Mouse (Mus musculus) layer of hippocampus, adult 18-20 months (tissue): ENCODE measurements around the gene Shpk. TPM values are rescaled to one million over a fixed set of nuclear protein-coding genes. Genes with fewer than 3 reads are reported as not detected.

Experiments
- DNase-seq, 2 experiments: peaks; one replicate each; pipeline ENCODE4 v3.0.0; 2022; ENCODE audit warnings: low spot score in 2 of 2
- long read RNA-seq: library from polyadenylated mRNA; stranded (forward); transcript quantifications from one replicate; pipeline ENCODE4 v2.0.0, GENCODE M21; 2021
- total RNA-seq, 2 experiments: library from RNA; stranded (reverse); gene quantifications; 2 replicates each; pipeline ENCODE4 v1.2.3; 2021

The Shpk gene
- total RNA-seq: 1 to 10 TPM; 3.7 to 4.0 TPM
- long read RNA-seq, partial matches to known transcripts: 0 of 4 reads
- long read RNA-seq, other reads (novel, unspliced or antisense): 0 of 4 reads

DNA sequence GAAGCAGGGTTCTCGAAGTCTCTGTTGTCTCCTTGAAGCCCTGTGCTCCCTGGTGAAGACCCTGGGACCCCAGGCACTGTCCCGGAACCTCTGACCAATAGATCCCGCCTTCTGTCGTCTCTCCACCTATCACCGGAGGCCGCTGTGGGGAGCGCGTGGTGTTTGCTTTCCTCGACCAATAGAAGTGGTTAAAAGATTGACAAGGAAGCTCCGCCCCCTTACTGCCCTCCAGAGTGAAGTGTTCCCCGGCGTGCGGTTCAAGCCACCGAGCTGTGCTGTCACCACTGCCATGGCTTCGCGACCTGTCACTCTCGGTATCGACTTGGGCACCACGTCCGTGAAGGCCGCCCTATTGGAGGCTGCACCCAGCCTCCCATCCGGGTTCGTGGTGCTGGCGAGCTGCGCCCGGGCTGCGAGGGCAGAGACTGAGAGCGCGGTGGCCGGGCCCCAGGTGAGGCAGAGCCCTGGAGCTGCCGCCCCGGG lies at the start of gene Shpk:
Gene Shpk, plus strand, starts transcription at position 231 of the 483 bp plus-strand sequence.
- peak; percentile 94 to 98 for DNase-seq

DNA sequence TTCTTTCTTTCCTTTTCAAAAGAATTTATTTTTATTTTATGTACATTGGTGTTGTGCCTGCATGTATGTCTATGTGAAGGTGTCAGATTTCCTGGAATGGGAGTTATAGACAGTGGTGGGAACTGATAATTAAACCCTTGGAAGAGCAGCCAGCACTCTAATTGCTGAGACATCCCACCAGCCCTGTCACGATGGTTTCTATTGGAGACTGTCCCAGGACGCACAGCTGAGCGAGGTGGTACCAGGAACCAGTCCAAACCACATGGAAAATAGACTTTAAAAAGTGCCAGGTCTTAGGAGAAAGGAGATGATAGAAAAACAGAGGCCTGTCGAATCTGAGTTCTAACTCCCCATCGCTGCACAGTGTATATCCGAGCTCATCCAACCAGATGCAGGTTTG lies 44.2 kb upstream of the Shpk start:
- DNase-seq: peak; percentile 33 to 61

DNA sequence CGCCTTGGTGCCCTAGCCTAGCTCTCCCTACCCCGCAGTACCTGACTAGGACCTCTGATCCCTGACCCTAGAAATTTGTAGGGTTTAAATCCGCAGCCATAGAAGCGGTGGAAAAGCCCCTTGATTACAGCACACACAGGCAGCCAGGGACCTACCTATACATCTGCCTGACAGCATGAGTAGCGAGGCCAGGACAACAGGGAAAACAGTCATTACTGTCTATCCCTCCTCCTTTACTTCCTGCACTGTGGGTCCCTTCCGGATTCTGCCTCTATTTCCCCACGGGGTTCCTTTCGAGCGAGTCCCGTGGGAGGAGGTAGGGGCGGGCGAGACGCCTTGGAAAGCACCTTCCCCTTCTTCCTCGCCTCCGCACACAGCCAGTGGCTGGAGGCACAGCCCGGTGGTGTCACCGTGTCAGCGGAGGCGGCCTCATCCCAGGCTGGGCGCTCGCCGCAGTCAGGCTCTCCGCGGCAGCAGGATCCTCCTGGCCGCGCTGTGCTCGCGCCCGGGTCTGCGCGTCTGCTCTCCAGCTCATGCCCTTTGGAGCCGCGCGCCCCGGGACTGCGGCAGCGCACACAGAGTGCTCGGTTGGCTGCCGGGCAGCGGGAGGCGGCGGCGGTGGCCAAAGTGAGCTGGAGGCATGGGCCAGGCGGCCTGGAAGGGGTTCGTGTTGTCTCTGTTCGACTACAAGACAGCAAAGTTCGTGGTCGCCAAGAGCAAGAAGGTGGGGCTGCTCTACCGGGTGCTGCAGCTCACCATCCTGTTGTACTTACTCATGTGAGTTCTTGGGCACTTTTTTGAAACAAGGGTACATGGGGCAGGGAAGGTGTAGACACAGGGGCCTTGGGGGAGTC lies 39.1 kb upstream of the Shpk start, which contains the start of gene P2rx5:
Gene P2rx5, plus strand, starts transcription at position 465 of the 854 bp plus-strand sequence.
- no peak for DNase-seq

DNA sequence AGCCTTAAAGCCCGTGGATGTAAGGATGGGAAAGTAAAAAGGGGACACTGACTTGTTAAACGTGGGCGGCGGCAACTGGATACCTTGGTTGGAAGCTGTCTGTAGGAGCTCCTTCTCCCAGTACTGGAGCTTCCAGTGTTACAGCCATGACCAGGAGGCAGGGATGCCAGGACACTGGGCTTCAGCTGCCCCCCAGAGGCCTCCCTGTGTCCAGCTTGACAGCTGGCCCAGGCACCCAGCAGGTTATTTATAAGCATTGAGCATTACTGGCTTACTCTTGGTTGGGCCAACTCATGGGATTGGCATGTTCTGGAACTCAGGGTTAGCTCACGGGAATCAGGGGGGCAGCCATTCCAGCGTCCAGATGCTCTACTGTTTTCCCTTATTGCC lies 38.5 kb upstream of the Shpk start:
- no peak for DNase-seq

DNA sequence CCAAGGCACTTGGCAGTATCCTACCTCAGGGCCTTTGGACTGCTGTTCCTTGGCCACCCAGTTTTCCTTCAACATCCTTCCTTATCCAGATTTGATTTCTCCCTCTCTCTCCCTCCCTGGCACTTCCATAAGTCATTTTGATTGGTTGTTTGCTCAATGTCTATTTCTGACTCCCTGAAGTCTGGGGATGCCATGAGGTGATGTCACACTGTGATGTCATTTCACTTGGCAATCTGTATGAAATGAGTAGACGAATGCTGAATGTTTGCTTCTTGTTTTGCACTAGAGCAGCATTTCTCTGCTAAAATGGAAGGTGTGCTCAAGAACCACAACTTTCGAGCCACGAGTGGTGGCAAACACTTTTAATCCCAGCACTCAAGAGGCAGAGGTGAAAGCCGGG lies 37.6 kb upstream of the Shpk start:
- no peak for DNase-seq

DNA sequence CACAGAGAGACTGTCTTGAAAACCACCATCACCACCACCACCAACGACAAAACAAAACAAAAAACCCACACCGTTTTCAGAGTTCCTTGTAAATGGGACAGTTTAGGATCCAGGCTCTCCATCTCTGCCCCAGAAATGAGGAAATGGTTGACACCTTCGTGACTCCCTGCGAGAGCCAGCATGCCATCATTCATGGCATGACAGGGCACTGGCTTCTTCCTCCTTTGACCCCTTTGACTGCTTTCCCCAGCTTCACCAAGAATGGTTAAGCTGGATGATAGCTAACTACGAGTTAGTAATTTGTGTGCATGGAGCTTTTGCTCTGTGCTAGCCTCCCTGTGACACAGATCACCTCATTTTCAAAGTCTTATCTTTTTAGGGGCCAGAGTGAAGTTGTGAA lies 37.0 kb upstream of the Shpk start:
- no peak for DNase-seq

DNA sequence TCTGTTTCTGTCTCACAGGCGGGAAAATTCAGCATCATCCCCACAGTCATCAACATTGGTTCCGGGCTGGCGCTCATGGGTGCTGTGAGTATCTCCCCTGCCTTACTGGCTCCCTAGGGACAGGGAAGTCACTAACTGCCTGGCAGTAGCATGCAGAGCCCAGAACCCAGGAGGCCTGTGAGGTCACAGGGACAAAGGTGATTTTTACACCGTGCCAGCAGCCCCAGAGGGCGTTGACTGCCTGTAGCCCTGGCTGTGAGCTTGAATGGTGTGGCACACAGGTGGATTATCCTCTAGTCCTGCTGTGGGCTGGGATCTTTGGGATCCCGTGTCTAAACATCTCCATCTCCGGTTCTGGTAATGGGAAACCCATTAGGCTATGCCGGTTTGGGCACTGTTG lies 31.2 kb upstream of the Shpk start:
- DNase-seq: no peak

DNA sequence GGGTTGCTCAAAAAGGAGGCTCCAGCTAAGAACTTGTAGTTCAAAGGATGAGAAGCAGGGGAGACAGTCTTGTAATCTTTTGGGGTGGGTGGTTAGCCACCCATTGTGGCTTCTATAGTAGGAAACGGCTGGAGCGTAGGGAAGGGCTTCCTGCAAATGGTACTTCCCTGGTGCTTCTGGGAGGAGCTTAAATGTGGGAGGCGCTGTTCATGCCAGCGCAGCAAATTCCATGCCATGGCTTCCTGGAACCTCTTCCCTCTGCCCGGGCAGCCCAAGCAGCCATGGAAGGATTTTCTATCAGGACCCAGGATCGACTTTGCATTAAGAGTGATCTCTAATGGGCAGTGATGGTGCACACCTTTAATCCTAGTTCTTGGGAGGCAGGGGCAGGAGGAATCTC lies 30.7 kb upstream of the Shpk start:
- DNase-seq: no peak

DNA sequence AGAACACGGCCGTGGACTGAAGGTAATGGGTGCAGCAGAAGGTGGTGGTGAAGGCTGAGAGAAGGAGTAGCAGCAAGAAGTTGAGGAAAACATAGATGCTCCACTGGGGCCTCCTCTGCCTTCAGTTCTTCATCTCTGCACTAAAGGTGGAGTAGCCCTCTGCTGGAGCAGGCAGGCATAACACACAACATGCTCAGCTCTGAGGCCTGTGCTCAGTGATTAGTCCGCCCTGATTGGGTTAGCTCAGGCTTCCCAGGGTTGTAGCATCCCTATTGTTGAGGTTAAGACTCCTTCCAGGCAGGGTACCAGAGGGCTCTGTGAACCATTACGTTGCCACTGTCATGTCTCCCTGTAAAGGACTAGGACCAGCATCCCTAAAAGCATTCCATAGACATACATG lies 30.0 kb upstream of the Shpk start:
- DNase-seq: peak; percentile 45 to 82

DNA sequence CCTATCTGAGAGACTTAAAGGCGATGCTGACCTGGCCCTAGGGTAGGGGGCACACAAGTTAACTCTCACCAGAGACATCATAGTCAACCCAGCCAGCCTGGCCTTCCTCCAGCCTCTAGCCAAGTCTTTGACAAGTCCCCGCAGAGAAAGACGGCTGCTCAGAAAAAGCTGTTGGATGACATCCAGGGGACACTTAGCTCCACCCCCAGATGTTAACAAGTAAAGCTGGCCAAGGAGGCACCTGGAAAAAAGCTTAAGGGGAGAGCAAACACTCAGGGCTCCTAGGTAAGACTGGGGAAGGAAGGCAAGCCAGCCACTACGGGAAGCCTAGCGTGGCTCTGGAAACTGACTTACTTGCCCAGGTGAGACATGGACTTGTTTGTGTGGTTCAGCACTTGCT lies 27.1 kb upstream of the Shpk start:
- no peak for DNase-seq

DNA sequence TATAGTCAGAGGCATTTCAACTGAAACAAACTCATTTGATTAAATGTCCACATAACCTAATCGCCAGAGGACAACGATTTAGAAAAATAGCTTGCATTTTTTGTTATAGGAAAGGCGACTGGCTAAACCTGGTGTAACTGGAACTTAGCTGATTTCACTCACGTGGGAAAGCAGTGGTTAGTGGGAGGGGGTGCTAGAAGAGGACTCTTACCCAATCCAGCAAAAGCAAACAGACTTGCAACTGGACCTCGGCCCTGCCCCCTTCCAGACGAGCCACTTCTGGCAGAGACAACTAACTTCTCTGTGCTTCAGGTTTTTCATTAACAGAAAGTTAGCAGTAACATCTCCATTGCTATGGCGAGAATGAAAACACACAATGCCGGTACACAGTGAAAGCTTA lies 23.6 kb upstream of the Shpk start:
- no peak for DNase-seq

DNA sequence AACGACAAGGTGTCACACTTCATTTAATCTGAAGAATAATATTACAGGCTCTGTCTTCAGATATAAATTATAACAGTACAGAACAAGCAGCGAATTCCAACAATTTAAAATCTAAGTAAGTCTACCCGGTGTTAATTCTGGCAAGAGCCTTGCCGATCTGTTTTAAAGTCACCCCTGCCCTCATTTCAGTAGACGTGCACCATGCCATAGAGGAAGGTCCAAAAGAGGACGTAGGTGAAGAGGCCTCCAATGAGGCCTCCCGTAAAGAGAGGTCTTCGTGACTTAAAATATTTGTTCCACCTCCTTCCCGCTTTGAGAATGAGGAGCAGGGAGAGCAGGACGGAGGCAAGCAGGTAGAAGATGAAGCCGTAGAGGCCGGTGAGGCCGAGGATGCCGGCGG lies 23.1 kb upstream of the Shpk start:
- peak in 1 of 2 experiments; percentile 25 for DNase-seq

DNA sequence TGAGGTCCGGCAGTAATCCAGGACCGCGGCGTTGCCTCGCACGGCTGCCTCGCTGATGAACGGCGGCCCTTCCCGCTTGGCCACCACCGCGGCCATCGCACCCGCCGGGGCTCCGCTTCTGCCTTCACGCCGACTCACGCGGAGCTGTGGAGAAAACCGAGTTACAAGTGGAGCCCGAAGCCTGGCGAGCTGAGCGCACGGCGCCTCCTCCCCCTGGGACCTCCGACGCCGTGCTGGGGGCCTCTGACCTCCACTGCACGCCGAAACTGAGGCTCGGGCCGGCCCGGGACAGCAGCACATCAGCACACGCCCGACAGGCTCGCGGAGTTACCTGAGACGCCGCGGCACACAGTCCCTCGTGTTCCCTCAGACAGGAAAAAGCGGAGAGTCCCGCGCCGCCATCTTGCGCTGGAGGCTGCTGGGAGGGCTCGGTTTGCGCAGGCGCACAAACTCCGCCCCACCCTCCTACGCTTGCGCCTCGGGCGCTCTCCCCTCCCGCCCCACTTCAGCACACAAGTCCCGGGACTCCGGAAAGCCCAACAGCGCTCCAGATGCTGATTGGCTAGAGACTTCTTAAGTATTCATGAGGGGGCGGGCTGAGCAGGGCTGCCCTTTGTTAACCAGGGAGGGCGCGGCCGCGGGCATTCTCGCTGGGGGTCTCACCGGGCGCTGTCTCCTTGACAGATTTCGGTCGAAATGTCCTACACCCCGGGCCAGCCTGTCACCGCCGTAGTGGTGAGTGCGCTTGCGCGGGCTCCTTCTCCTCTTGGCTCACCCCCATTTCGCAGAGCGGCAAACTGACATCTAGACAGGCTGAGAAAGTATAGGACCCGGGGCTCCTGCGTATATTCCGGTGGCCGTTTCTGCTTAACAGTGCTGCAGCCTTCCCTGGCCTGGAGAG lies 22.4 kb upstream of the Shpk start, which contains the start of the genes Emc6 and Tax1bp3:
Gene Emc6, minus strand, starts transcription at position 430 of the 901 bp plus-strand sequence.
Gene Tax1bp3, plus strand, starts transcription at position 476 of the 901 bp plus-strand sequence.
- peak; percentile 93 to 97 for DNase-seq

DNA sequence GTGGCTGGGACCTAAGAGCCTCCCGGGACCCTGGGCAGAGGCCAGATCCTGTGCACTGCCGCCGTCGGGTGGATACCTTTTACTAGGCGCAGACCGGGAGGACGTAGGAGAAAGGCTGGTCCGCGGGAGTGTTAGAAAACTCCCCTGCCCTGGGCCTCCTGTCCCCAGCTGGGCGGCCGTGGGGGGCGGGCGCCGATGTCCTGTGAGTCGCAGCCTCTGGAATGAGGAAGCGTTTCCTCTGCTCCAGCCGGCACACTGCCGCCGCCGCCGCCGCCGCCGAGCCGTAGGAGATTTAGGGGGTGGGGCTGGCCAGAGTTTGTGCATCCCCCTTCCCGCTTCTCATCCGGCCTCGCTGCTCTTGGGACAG lies 21.8 kb upstream of the Shpk start:
- DNase-seq: no peak

DNA sequence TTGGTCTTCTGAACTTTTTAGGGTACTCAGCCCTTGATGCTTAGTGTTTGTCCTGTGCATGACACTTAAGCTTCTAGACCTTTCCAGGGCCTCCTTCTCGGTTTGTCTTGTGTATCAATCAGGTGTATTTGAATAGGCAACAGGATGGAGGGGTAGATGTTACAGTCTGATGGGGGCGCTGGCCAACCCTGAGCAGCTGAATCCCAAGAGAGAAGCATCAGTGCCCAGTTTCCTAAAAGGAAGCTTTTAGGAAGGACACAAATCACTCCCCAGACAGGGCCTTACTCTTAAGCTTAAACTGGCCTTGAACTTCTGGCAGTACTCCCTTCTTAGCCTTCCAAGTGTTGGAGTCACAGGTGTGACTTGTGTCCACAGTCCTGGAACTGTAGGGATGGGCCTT lies 21.4 kb upstream of the Shpk start:
- DNase-seq: no peak

DNA sequence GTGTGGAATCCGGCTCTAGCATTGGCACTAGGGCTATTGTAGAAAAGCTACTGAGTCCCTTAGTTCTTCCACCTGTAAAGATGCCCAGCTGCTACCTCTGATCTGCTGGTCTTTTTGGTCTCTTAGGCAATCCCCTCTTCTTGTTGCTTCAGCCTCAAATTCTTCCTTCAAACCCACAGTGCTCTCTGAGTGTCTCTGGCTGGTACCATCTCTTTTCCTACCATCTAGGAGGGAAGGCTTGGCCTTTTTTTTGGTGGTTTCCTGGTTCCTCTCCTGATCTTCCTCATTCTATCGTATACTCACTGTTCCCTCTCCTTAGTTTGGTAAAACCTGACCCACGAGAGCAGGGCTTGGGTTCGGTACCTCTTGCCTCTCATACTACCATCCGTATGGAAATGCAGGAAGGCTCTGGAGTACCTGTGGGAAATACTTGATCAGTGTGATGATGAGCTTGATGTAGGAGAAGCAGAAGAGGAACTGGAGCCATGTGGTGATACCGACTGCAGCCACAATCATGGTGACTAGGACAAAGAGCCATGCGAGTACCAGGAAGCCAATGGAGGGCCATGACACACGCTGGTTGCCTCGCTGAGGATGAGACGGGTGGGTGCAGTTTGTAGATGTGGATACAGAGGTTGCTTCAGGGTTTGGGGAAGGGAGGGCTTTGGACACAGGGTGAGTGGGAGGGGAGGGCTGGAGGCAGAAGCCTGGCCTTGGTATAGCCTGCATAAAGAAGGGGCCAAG lies 13.2 kb upstream of the Shpk start:
- DNase-seq: no peak

DNA sequence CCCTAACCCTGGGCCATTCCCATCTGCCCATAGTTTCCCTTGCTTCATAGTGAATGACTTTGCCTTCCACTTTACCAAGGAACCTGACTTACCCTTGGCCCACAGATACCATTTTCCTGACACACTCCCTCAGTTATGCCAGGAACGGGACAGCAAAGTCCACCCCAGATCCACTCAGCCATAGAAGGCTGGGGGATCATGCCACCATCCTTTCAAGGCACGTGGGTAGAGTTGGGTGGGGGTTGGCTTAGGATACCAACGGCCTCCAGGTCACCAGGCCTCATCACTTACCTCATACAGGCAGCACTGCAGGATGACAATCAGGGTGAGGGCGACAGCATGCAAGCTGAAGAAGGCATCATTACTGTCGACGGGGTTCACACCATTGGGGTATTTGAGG lies 12.0 kb upstream of the Shpk start:
- DNase-seq: no peak

DNA sequence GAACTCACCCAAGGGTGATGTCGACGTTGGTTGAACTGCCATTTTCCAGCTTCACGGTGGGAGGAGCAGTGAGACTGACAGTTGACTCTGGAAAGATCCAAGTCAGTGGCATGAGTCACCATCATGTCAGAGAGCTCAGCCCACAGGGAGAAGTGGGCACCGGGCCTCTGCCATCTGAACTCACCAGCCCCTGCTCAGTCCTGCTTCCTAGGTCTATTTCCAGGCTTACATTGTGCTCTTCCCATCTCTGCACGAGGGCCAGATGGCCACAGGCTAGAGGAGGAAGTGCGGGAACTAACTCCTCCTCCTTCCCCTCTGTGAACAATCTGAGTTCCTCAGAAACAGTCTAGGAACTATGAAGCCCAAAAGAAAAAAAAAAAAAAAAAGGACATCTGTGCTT lies 6.2 kb upstream of the Shpk start:
- peak in 1 of 2 experiments; percentile 38 for DNase-seq

DNA sequence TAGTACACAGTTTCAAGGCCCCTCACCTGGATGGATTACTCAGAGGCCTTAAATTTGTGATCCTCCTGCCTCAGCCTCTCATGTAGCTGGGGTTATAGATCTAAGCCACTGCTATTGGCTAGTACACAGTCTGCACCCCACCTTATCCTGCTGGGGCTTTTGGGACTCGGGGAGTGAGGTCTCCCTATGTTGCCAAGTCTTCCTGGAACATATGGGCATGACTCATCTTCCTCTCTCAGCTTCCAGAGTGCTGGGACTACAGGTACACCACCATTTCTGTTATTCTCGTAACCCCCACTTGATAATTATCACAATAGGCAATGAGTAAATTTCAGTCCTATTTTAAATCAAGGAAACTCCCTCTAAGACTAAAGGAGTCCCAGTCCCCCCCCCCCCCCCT lies 4.8 kb upstream of the Shpk start:
- DNase-seq: no peak

DNA sequence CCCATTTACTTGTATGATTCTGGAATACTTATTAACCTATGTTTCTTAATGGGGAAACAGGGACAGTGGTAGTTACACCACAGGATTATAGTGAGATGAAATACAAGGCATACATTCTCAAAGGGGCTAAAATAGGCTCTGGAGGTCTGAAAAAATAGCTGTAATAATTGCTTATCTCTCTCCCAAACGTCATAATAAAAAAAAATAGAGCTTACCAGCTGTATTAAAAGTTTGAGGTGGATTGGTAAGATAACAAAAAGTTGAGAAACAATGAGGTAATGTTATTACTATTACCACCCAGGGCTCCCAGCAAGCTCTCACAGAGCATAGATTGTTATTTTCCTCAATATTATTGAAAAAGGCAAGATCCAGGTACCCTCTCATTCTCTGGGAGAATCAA lies 1.1 kb upstream of the Shpk start:
- DNase-seq: no peak

DNA sequence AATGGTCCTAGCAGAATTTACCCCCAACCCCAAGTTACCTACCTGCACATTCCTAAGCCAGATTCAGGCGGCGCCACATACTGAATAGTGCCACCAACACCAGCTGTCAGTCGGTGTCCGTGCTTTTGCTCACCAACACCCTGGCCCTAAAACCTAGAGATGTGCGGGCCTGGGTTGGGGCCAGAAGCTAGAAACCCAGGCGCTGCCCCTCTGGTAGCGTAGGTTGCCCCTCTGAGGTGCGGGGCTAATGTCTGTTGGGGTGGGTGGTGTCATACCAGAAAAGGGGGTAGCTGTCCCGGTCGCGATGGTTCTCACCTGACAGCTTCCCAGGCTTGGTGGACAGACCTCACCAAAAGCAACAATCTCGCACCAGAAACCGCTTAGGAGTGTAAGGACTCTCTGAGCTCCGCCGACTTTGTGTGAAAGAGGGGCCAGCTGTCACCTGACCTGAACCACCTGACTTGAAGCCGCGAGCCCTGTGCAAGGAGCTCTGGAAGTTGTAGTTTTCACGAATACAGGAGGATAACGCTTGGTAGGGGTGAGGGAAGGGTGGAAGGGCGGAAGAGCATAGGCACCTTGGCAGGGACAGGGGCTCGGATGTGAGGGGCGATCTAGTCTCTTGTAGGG lies 544 bp upstream of the Shpk start, which contains the start of gene Ctns:
Gene Ctns, minus strand, starts transcription at position 440 of the 627 bp plus-strand sequence.
- DNase-seq: peak; percentile 82 to 94
